Mouse (Mus musculus) granulocyte monocyte progenitor cell, adult 5-6 weeks (primary cell): ENCODE results near the gene Cherp. TPM values are rescaled to one million over a fixed set of nuclear protein-coding genes. Genes with fewer than 3 reads are reported as not detected.

ENCODE experiments used
- ATAC-seq: replicated peaks from 2 replicates; pipeline ENCODE4 v1.8.0; 2016; ENCODE audit warnings: mild to moderate bottlenecking, moderate TSS enrichment, inconsistent platforms; ENCODE audit not compliant: poor library complexity, severe bottlenecking
- total RNA-seq, 2 experiments: library from RNA; stranded (forward) in 1 of 2; stranded (reverse) in 1 of 2; fragments of 200-712, 200-1000 nt in 1 of 2; fragments of >200 nt in 1 of 2; fragmentation: Nextera tagmentation in 1 of 2; gene quantifications; 2 replicates each; pipeline ENCODE4 v1.2.3; 2014 to 2017

The Cherp gene
- total RNA-seq, 2 experiments from 2014 or later: 27.7 to 110 TPM

DNA sequence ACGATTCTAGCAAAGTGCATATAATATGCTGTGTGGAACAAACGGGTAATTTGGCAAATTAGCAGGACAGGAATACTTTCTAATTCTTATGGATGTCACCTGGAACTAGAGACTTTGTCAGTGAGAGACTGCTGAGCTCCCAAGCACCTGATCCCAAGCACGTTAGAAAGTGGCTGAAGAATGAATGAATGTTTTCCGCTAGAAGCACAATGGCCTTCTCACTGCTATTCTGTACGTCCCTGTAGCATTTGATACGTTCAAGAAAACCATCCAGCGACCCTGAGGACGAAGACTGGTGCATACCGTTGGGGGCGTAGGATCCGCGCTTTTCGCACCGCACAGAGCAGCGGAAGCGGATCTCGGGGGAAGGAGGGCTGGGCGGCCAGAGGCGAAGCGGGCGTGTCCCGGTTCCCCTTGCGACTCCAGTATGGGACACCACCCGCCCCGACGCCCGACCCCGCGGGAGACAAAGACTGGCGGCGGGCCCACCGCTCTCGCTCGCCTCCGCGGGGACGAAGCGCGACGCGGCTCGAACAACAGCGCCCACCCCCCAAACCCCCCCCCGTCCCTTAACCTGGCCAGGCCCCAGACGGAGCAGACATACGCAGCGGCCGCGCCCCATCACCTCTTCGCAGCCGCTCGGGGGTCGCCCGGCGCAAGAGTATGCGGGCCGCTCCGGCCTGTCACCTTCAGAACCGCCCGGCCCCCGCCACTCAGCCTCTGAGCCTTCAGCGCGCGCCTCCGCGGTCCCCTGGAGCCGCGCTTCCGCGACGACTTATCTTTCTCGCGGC is 54.3 kb downstream of the Cherp start:
- ATAC-seq: peak; percentile 57

DNA sequence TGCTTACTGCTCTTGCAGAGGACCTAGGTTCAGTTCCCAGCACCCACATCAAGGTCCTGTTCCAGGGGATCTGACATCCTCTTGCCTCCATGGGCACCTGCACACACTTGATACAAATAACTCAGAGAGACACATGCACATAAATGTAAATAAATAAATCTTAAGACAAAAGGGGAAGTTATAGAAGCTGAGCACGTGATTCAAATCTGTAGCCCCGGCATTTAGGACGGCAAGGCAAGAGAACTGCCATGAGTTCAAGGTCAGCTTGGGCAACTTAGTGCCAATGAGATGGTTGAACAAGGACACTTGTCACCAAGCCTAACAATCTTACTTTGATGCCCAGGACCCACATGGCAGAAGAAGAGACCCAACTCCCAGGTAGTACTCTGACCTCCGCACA is 57.0 kb downstream of the Cherp start:
- no peak for ATAC-seq

DNA sequence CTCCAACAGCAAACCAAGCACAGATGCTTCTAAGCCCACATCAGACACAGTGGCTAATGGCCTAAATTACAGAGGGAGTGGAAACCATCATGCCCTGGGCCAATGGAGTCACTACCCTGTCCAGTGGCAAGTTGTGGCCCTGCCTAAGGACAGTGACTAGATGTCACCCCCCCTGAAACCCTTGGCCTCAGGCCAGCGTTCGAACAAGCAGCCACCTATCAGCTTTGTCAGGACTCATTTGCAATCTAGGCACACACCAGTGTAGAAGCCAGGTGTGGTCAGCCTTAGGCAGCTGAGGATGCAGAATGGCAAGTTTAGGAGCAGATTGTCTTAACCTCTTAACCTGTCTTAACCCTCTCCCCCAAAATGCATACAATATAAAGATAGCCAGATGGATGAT is 59.8 kb downstream of the Cherp start:
- ATAC-seq: no peak

DNA sequence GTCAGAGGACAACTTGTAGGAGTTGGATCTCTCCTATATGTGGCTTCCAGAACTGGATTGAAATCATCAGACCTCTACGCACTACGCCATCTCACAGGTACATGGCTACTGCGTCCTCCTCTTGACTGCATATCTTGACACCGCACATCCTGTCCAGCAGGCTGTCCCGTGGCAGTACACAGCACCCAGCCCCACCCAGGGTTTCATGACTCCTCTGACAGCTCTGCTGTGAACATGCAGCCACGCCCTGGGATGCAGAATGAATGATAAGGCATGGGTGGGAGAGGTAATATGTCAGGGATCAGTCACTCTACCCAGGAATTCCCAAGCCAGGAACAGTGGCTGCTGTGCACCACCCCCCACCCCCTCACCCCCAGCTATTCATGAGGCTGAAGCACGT is 61.2 kb downstream of the Cherp start:
- ATAC-seq: no peak

Other genes starting within 250 kb of the Cherp start
- gene Ap1m1, start 235.2 kb downstream of the Cherp start, total RNA-seq (2014; fragmentation: Nextera tagmentation): 80.1 and 117 TPM in 2 replicates
- gene Ap1m1, start 235.2 kb downstream of the Cherp start, total RNA-seq (2017): 49.1 and 59.8 TPM in 2 replicates
- 29.7 and 33.2 TPM in 2 replicates for gene Gm10282, start 170.0 kb downstream of the Cherp start, total RNA-seq (2014; fragmentation: Nextera tagmentation)
- 67.4 and 74.9 TPM in 2 replicates for gene Gm10282, start 170.0 kb downstream of the Cherp start, total RNA-seq (2017)
- gene Klf2, start 156.2 kb downstream of the Cherp start, total RNA-seq (2014; fragmentation: Nextera tagmentation): 1.9 and 5.5 TPM in 2 replicates
- gene Klf2, start 156.2 kb downstream of the Cherp start, total RNA-seq (2017): 2.8 and 3.2 TPM in 2 replicates
- gene Eps15l1, start 53.8 kb downstream of the Cherp start, total RNA-seq (2014; fragmentation: Nextera tagmentation): 58.3 and 64.3 TPM in 2 replicates
- gene Eps15l1, start 53.8 kb downstream of the Cherp start, total RNA-seq (2017): 34.8 and 38.6 TPM in 2 replicates
- gene Calr3, start 31.4 kb downstream of the Cherp start, total RNA-seq (2014; fragmentation: Nextera tagmentation): 0.34 and 1.5 TPM in 2 replicates
- gene Calr3, start 31.4 kb downstream of the Cherp start, total RNA-seq (2017): 2.2 and 4.7 TPM in 2 replicates
- gene 1700030K09Rik, start 31.3 kb downstream of the Cherp start, total RNA-seq (2014; fragmentation: Nextera tagmentation): 3.6 and 6.4 TPM in 2 replicates
- 6.1 and 7.1 TPM in 2 replicates for gene 1700030K09Rik, start 31.3 kb downstream of the Cherp start, total RNA-seq (2017)
- 38.6 and 52.6 TPM in 2 replicates for gene Slc35e1, start 17.4 kb upstream of the Cherp start, total RNA-seq (2014; fragmentation: Nextera tagmentation)
- 31.0 and 31.1 TPM in 2 replicates for gene Slc35e1, start 17.4 kb upstream of the Cherp start, total RNA-seq (2017)
- 10.9 and 16.1 TPM in 2 replicates for gene Med26, start 73.0 kb upstream of the Cherp start, total RNA-seq (2014; fragmentation: Nextera tagmentation)
- gene Med26, start 73.0 kb upstream of the Cherp start, total RNA-seq (2017): 6.2 and 6.9 TPM in 2 replicates
- gene Smim7, start 95.9 kb upstream of the Cherp start, total RNA-seq (2014; fragmentation: Nextera tagmentation): 34.6 and 41.1 TPM in 2 replicates
- 30.0 and 46.5 TPM in 2 replicates for gene Smim7, start 95.9 kb upstream of the Cherp start, total RNA-seq (2017)
- 1.7 and 2.0 TPM in 2 replicates for gene Tmem38a, start 96.8 kb upstream of the Cherp start, total RNA-seq (2014; fragmentation: Nextera tagmentation)
- 0.09 and 0.21 TPM in 2 replicates for gene Tmem38a, start 96.8 kb upstream of the Cherp start, total RNA-seq (2017)
- 7.5 and 8.4 TPM in 2 replicates for gene Nwd1, start 171.5 kb upstream of the Cherp start, total RNA-seq (2014; fragmentation: Nextera tagmentation)
- gene Nwd1, start 171.5 kb upstream of the Cherp start, total RNA-seq (2017): 3.8 and 4.7 TPM in 2 replicates
- gene Sin3b, start 248.1 kb upstream of the Cherp start, total RNA-seq (2014; fragmentation: Nextera tagmentation): 96.1 and 104 TPM in 2 replicates
- 77.1 and 85.0 TPM in 2 replicates for gene Sin3b, start 248.1 kb upstream of the Cherp start, total RNA-seq (2017)